Mouse (Mus musculus): ENCODE measurements at regions not wholly inside any gene's neighbourhood (a gene's known extent, or its start where the extent isn't known, plus 50 kb on each side); places are given as distances from the start of the nearest gene placed in this dataset.

GRCm38 (mm10) chr7:137748936-137749335 lies 311.5 kb downstream of the Glrx3 start:
- no peak for DNase-seq (ENCODE audit: low spot score)

GRCm38 (mm10) chr7:137750741-137751140 lies 313.3 kb downstream of the Glrx3 start:
- no peak for DNase-seq (ENCODE audit: low spot score)

- peak; percentile 36 for DNase-seq (ENCODE audit: low spot score)
These were observed 313.9 kb downstream of the Glrx3 start for GRCm38 (mm10) chr7:137751151-137751859.

- DNase-seq (ENCODE audit: low spot score): no peak
These were observed 328.5 kb downstream of the Glrx3 start for GRCm38 (mm10) chr7:137765961-137766360.

GRCm38 (mm10) chr7:137766721-137767120 lies 329.3 kb downstream of the Glrx3 start:
- no peak for DNase-seq (ENCODE audit: low spot score)

GRCm38 (mm10) chr7:137773051-137773964 lies 335.9 kb downstream of the Glrx3 start:
- no peak for DNase-seq (ENCODE audit: low spot score)

- DNase-seq (ENCODE audit: low spot score): no peak
These were observed 336.5 kb downstream of the Glrx3 start for GRCm38 (mm10) chr7:137773965-137774310.

GRCm38 (mm10) chr7:137783954-137784353 lies 346.5 kb downstream of the Glrx3 start:
- DNase-seq (ENCODE audit: low spot score): peak; percentile 71

GRCm38 (mm10) chr7:137805361-137805760 lies 367.9 kb downstream of the Glrx3 start:
- peak; percentile 79 for DNase-seq (ENCODE audit: low spot score)

GRCm38 (mm10) chr7:137812839-137813238 lies 375.4 kb downstream of the Glrx3 start:
- DNase-seq (ENCODE audit: low spot score): no peak

- no peak for DNase-seq (ENCODE audit: low spot score)
These were observed 403.1 kb downstream of the Glrx3 start for GRCm38 (mm10) chr7:137840520-137840919.

- DNase-seq (ENCODE audit: low spot score): peak; percentile 58
These were observed 403.6 kb downstream of the Glrx3 start for GRCm38 (mm10) chr7:137841044-137841443.

- DNase-seq (ENCODE audit: low spot score): peak; percentile 50
These were observed 404.2 kb downstream of the Glrx3 start for GRCm38 (mm10) chr7:137841456-137842100.

GRCm38 (mm10) chr7:137847856-137848255 lies 410.4 kb downstream of the Glrx3 start:
- no peak for DNase-seq (ENCODE audit: low spot score)

- peak; percentile 37 for DNase-seq (ENCODE audit: low spot score)
These were observed 413.6 kb downstream of the Glrx3 start for GRCm38 (mm10) chr7:137851061-137851460.

GRCm38 (mm10) chr7:137859681-137860080 lies 422.3 kb downstream of the Glrx3 start:
- DNase-seq (ENCODE audit: low spot score): no peak

GRCm38 (mm10) chr7:137860520-137860919 lies 423.1 kb downstream of the Glrx3 start:
- DNase-seq (ENCODE audit: low spot score): no peak

- peak; percentile 61 for DNase-seq (ENCODE audit: low spot score)
These were observed 427.5 kb downstream of the Glrx3 start for GRCm38 (mm10) chr7:137864912-137865311.

GRCm38 (mm10) chr7:137865457-137865856 lies 428.0 kb downstream of the Glrx3 start:
- DNase-seq (ENCODE audit: low spot score): no peak

- no peak for DNase-seq (ENCODE audit: low spot score)
These were observed 429.5 kb downstream of the Glrx3 start for GRCm38 (mm10) chr7:137866880-137867279.

GRCm38 (mm10) chr7:137868501-137868900 lies 431.1 kb downstream of the Glrx3 start:
- DNase-seq (ENCODE audit: low spot score): no peak

- DNase-seq (ENCODE audit: low spot score): no peak
These were observed 437.9 kb downstream of the Glrx3 start for GRCm38 (mm10) chr7:137875306-137875705.

- no peak for DNase-seq (ENCODE audit: low spot score)
These were observed 441.9 kb downstream of the Glrx3 start for GRCm38 (mm10) chr7:137879296-137879695.
